Mouse (Mus musculus) liver, embryonic 14.5 days (tissue): ENCODE data around the gene Ptp4a2. TPM values are rescaled to one million over a fixed set of nuclear protein-coding genes. Genes with fewer than 3 reads are reported as not detected.
"Not testable (repeated sequence)": the region's sequence is repeated elsewhere in the genome, so short reads cannot be mapped to it uniquely, and the experiment has no call there.

ENCODE experiments used
- ATAC-seq: fragments of 200-750 bp; cut with Nextera tagmentation; 2 replicates; pipeline ENCODE4 v1.8.0; 2017; ENCODE audit warnings: moderate number of reproducible peaks, mild to moderate bottlenecking, moderate library complexity; ENCODE audit not compliant: insufficient read depth
- DNase-seq, 3 experiments: peaks; one replicate each; pipeline ENCODE4 v3.0.0-alpha.2; 2012 to 2013; ENCODE audit warnings: low read depth in 3 of 3, low spot score in 3 of 3
- H3K27ac ChIP-seq: fragments of 300-500 bp; sonication (generic); 2 replicates; pipeline ENCODE4 v1.5.1; 2014; ENCODE audit warnings: moderate library complexity, mild to moderate bottlenecking, control low read depth, inconsistent platforms
- H3K27me3 ChIP-seq: fragments of 300-500 bp; sonication (generic); 2 replicates; pipeline ENCODE4 v1.6.1; 2014; ENCODE audit warnings: mild to moderate bottlenecking, low read length, moderate library complexity; ENCODE audit not compliant: control insufficient read depth, insufficient read depth
- H3K36me3 ChIP-seq: fragments of 300-500 bp; sonication (generic); replicated peaks from 2 replicates; pipeline ENCODE4 v1.6.1; 2014; ENCODE audit warnings: low read depth; ENCODE audit not compliant: control insufficient read depth, insufficient read depth
- H3K4me1 ChIP-seq, 2 experiments: fragments of 200-500 bp in 1 of 2; fragments of 300-500 bp in 1 of 2; sonication (generic) in 1 of 2; replicated peaks; 2 replicates each; pipeline ENCODE4 v1.6.1; 2012 to 2014; ENCODE audit warnings: antibody characterized with exemption in 1 of 2, inconsistent platforms in 1 of 2, low read length in 1 of 2; ENCODE audit not compliant: control insufficient read depth in 2 of 2, insufficient read depth in 2 of 2
- H3K4me2 ChIP-seq: fragments of 300-500 bp; sonication (generic); 2 replicates; pipeline ENCODE4 v1.6.1; 2014; ENCODE audit warnings: low read depth, mild to moderate bottlenecking, control low read depth, moderate library complexity
- H3K4me3 ChIP-seq, 2 experiments: fragments of 200-500 bp in 1 of 2; fragments of 300-500 bp in 1 of 2; sonication (generic) in 1 of 2; 2 replicates each; pipeline ENCODE4 v1.5.1; 2012 to 2014; ENCODE audit warnings: low read depth in 2 of 2, low read length in 2 of 2, mild to moderate bottlenecking in 2 of 2, control low read depth in 1 of 2, inconsistent platforms in 1 of 2, moderate library complexity in 1 of 2; ENCODE audit not compliant: insufficient read depth in 1 of 2
- H3K9ac ChIP-seq: fragments of 300-500 bp; sonication (generic); replicated peaks from 2 replicates; pipeline ENCODE4 v1.6.1; 2014; ENCODE audit warnings: mild to moderate bottlenecking, control low read depth, moderate library complexity
- H3K9me3 ChIP-seq: fragments of 300-500 bp; sonication (generic); 2 replicates; pipeline ENCODE4 v1.6.1; 2016; ENCODE audit warnings: low read length, mixed read lengths; ENCODE audit not compliant: control insufficient read depth
- CTCF ChIP-seq: IDR thresholded peaks from 2 replicates; pipeline ENCODE4 v1.5.1; 2016; ENCODE audit warnings: antibody characterized with exemption, low read depth, control low read depth
- EP300 ChIP-seq: IDR thresholded peaks from 2 replicates; pipeline ENCODE4 v1.6.1; 2016; ENCODE audit warnings: antibody characterized with exemption, low read depth
- WGBS: fragments of 180-500 bp; shearing (Covaris S2); extraction: QIAGEN DNeasy Blood & Tissue Kit; methylation state at CpG from one replicate; pipeline ENCODE4 v1.1.7; 2014; ENCODE audit not compliant: insufficient replicate concordance; 5-methylcytosine and 5-hydroxymethylcytosine counted together
- microRNA-seq: library from miRNA; unstranded; fragments of <30 nt; microRNA quantifications from one replicate; pipeline ENCODE4, GENCODE M21; 2016
- polyA plus RNA-seq, 2 experiments: library from polyadenylated mRNA; depleted of rRNA in 1 of 2; stranded (reverse) in 1 of 2; unstranded in 1 of 2; fragments of >200 nt; fragmentation: Nextera tagmentation in 1 of 2; extraction: Ambion mirVana in 1 of 2; gene quantifications; 2 replicates each; pipeline versions ENCODE4 v1.2.1 to v1.2.3; 2012 to 2014

The Ptp4a2 gene
- polyA plus RNA-seq, 2 experiments, result 42.2 to 150 TPM

DNA sequence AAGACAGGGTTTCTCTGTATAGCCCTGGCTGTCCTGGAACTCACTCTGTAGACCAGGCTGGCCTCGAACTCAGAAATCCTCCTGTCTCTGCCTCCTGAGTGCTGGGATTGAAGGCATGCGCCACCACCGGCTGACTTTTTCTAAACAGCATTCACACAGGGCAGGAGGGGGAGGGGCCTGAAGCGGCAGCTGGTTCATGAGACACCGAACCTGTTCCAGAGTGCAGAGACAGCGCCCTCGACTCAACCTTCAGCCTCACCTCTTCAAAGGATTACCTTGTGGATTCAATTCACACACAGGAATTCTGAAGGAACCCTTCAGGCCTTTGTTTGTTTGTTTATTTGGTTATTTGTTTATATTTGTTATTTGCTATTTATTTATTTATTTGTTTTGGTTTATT is 79.1 kb downstream of the Ptp4a2 start:
- DNase-seq, result no peak
- Histone ChIP-seq H3K27ac (no peak overlapping the region), H3K9me3 (no peaks in the 10 kb centered on the region), H3K36me3 (no peaks in the 10 kb centered on the region), H3K4me1 (no peaks in the 10 kb centered on the region), H3K4me2 (no peak overlapping the region), H3K27me3 (no peaks in the 10 kb centered on the region), H3K9ac (no peak overlapping the region), H3K4me3 (no peak overlapping the region)
- TF ChIP-seq EP300 (no peak), CTCF (no peak)
- 62% methylated on average over 7 of the region's 7 CpGs for WGBS
- ATAC-seq, result no peak

DNA sequence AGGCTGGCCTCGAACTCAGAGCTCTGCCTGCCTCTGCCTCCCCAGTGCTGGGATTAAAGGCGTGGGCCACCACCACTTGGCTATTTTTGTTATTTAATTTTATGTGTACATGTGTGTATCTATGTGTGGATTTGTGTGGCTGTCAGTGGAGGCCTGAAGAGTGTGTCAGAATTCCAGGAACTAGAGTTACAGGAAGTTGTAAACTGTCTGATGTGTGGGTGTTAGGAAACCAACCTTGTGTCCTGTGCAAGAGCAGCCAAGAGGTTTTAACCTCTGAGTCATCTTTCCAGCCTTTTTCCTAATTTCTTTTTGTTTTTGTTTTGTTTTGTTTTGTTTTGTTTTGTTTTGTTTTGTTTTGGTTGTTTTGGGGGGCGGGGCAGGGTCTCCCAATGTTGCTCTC is 83.8 kb downstream of the Ptp4a2 start:
- no peak overlapping the region for H3K4me2 ChIP-seq
- H3K36me3 ChIP-seq, result no peaks in the 10 kb centered on the region
- DNase-seq, result no peak
- no peak overlapping the region for H3K9ac ChIP-seq
- TF ChIP-seq EP300, result no peak
- TF ChIP-seq CTCF, result no peak
- H3K4me1 ChIP-seq, result no peaks in the 10 kb centered on the region
- H3K9me3 ChIP-seq, result no peaks in the 10 kb centered on the region
- ATAC-seq, result no peak
- H3K27ac ChIP-seq, result no peak overlapping the region
- H3K4me3 ChIP-seq, result no peak overlapping the region
- H3K27me3 ChIP-seq, result no peaks in the 10 kb centered on the region
- 64% methylated on average over 3 of the region's 3 CpGs for WGBS

DNA sequence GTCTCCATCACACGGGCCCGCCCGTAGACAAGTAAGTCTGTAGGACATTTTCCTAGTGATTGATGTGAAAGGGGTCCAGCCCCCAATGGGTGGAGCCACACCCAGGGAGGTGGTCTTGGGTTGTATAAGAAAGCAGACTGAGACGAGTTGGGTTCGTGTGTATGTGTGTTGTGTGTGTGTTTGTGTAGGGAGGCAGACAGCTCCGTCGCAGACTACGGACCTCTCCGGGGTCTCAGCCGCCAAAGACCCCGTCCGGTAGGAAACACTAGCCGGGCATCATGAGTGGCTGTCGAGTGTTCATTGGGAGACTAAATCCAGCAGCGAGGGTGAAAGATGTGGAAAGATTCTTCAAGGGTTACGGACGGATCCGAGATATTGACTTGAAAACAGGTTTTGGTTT is 87.8 kb downstream of the Ptp4a2 start:
- H3K4me3 ChIP-seq, result not testable (repeated sequence)

More for the DNA sequence above, 87.8 kb downstream of the Ptp4a2 start:
- ATAC-seq, DNase-seq, H3K36me3 ChIP-seq, H3K27ac ChIP-seq, H3K9ac ChIP-seq, H3K9me3 ChIP-seq, H3K4me1 ChIP-seq, H3K4me2 ChIP-seq, H3K27me3 ChIP-seq: not testable (repeated sequence)
- WGBS, result 80% methylated on average over 18 of the region's 18 CpGs

Small RNA genes lying within 50 kb of the gene (microRNA-seq; reads per million reads assigned to microRNA genes)
- not detected for gene Gm28017

Other genes with a start within 250 kb of the Ptp4a2 start
- 2.7 and 3.1 TPM in 2 replicates for gene Lck, start 237.6 kb upstream of the Ptp4a2 start, polyA plus RNA-seq (2012; rRNA removed)
- gene Lck, start 237.6 kb upstream of the Ptp4a2 start, polyA plus RNA-seq (2014; fragmentation: Nextera tagmentation; extraction: Ambion mirVana), result 3.9 TPM in 2 replicates
- 7.6 TPM in 2 replicates for gene Fam167b, start 232.7 kb upstream of the Ptp4a2 start, polyA plus RNA-seq (2012; rRNA removed)
- 5.4 and 5.8 TPM in 2 replicates for gene Fam167b, start 232.7 kb upstream of the Ptp4a2 start, polyA plus RNA-seq (2014; fragmentation: Nextera tagmentation; extraction: Ambion mirVana)
- 223 and 242 TPM in 2 replicates for gene Eif3i, start 210.6 kb upstream of the Ptp4a2 start, polyA plus RNA-seq (2012; rRNA removed)
- 201 and 225 TPM in 2 replicates for gene Eif3i, start 210.6 kb upstream of the Ptp4a2 start, polyA plus RNA-seq (2014; fragmentation: Nextera tagmentation; extraction: Ambion mirVana)
- 78.5 and 84.2 TPM in 2 replicates for gene Tmem234, start 210.6 kb upstream of the Ptp4a2 start, polyA plus RNA-seq (2012; rRNA removed)
- 108 and 129 TPM in 2 replicates for gene Tmem234, start 210.6 kb upstream of the Ptp4a2 start, polyA plus RNA-seq (2014; fragmentation: Nextera tagmentation; extraction: Ambion mirVana)
- 0.28 and 0.47 TPM in 2 replicates for gene Dcdc2b, start 197.0 kb upstream of the Ptp4a2 start, polyA plus RNA-seq (2012; rRNA removed)
- 0.19 and 0.61 TPM in 2 replicates for gene Dcdc2b, start 197.0 kb upstream of the Ptp4a2 start, polyA plus RNA-seq (2014; fragmentation: Nextera tagmentation; extraction: Ambion mirVana)
- 6.2 and 8.8 TPM in 2 replicates for gene Iqcc, start 192.1 kb upstream of the Ptp4a2 start, polyA plus RNA-seq (2012; rRNA removed)
- 7.0 and 9.2 TPM in 2 replicates for gene Iqcc, start 192.1 kb upstream of the Ptp4a2 start, polyA plus RNA-seq (2014; fragmentation: Nextera tagmentation; extraction: Ambion mirVana)
- 5.7 and 12.0 TPM in 2 replicates for gene Ccdc28b, start 187.3 kb upstream of the Ptp4a2 start, polyA plus RNA-seq (2012; rRNA removed)
- 11.0 and 12.4 TPM in 2 replicates for gene Ccdc28b, start 187.3 kb upstream of the Ptp4a2 start, polyA plus RNA-seq (2014; fragmentation: Nextera tagmentation; extraction: Ambion mirVana)
- gene Txlna, start 170.2 kb upstream of the Ptp4a2 start, polyA plus RNA-seq (2012; rRNA removed), result 12.2 and 17.0 TPM in 2 replicates
- gene Txlna, start 170.2 kb upstream of the Ptp4a2 start, polyA plus RNA-seq (2014; fragmentation: Nextera tagmentation; extraction: Ambion mirVana), result 26.3 and 30.3 TPM in 2 replicates
- gene Kpna6, start 138.5 kb upstream of the Ptp4a2 start, polyA plus RNA-seq (2012; rRNA removed), result 8.9 and 10.1 TPM in 2 replicates
- 5.4 and 7.1 TPM in 2 replicates for gene Kpna6, start 138.5 kb upstream of the Ptp4a2 start, polyA plus RNA-seq (2014; fragmentation: Nextera tagmentation; extraction: Ambion mirVana)
- 9.3 and 11.3 TPM in 2 replicates for gene Tmem39b, start 114.4 kb upstream of the Ptp4a2 start, polyA plus RNA-seq (2012; rRNA removed)
- gene Tmem39b, start 114.4 kb upstream of the Ptp4a2 start, polyA plus RNA-seq (2014; fragmentation: Nextera tagmentation; extraction: Ambion mirVana), result 5.5 and 6.0 TPM in 2 replicates
- 12.5 and 16.7 TPM in 2 replicates for gene Khdrbs1, start 68.9 kb upstream of the Ptp4a2 start, polyA plus RNA-seq (2012; rRNA removed)
- 24.0 and 28.2 TPM in 2 replicates for gene Khdrbs1, start 68.9 kb upstream of the Ptp4a2 start, polyA plus RNA-seq (2014; fragmentation: Nextera tagmentation; extraction: Ambion mirVana)
- gene Spocd1, start 118.0 kb downstream of the Ptp4a2 start, polyA plus RNA-seq (2012; rRNA removed), result 0.03 TPM in 1 of 2 replicates, not detected in the other
- 0.11 TPM in 1 of 2 replicates, not detected in the other for gene Spocd1, start 118.0 kb downstream of the Ptp4a2 start, polyA plus RNA-seq (2014; fragmentation: Nextera tagmentation; extraction: Ambion mirVana)
- 0.22 and 0.24 TPM in 2 replicates for gene Adgrb2, start 173.7 kb downstream of the Ptp4a2 start, polyA plus RNA-seq (2012; rRNA removed)
- gene Adgrb2, start 173.7 kb downstream of the Ptp4a2 start, polyA plus RNA-seq (2014; fragmentation: Nextera tagmentation; extraction: Ambion mirVana), result 0.15 TPM in 1 of 2 replicates, not detected in the other
- 2.0 and 3.0 TPM in 2 replicates for gene Col16a1, start 236.6 kb downstream of the Ptp4a2 start, polyA plus RNA-seq (2012; rRNA removed)
- gene Col16a1, start 236.6 kb downstream of the Ptp4a2 start, polyA plus RNA-seq (2014; fragmentation: Nextera tagmentation; extraction: Ambion mirVana), result 1.5 and 2.3 TPM in 2 replicates